Mouse (Mus musculus) forebrain, embryonic 13.5 days (tissue): ENCODE measurements around the gene Ntmt1. TPM values are rescaled to one million over a fixed set of nuclear protein-coding genes. Genes with fewer than 3 reads are reported as not detected.

Experiments
- ATAC-seq: fragments of 200-750 bp; cut with Nextera tagmentation; 2 replicates; pipeline ENCODE4 v1.8.0; 2017
- H3K27ac ChIP-seq: fragments of 300-500 bp; sonication (generic); 2 replicates; pipeline ENCODE4 v1.5.1; 2015; ENCODE audit warnings: inconsistent platforms, mild to moderate bottlenecking, moderate library complexity
- H3K27me3 ChIP-seq: fragments of 300-500 bp; sonication (generic); 2 replicates; pipeline ENCODE4 v1.6.1; 2015; ENCODE audit warnings: mild to moderate bottlenecking, inconsistent platforms
- H3K36me3 ChIP-seq: fragments of 300-500 bp; sonication (generic); 2 replicates; pipeline ENCODE4 v1.6.1; 2015; ENCODE audit warnings: mild to moderate bottlenecking, inconsistent platforms; ENCODE audit not compliant: poor library complexity, severe bottlenecking
- H3K4me1 ChIP-seq: fragments of 300-500 bp; sonication (generic); 2 replicates; pipeline ENCODE4 v1.6.1; 2015; ENCODE audit warnings: inconsistent platforms
- H3K4me2 ChIP-seq: fragments of 300-500 bp; sonication (generic); 2 replicates; pipeline ENCODE4 v1.6.1; 2015; ENCODE audit warnings: inconsistent platforms, mild to moderate bottlenecking, moderate library complexity
- H3K4me3 ChIP-seq: fragments of 300-500 bp; sonication (generic); 2 replicates; pipeline ENCODE4 v1.5.1; 2015; ENCODE audit warnings: mild to moderate bottlenecking, inconsistent platforms
- H3K9ac ChIP-seq: fragments of 300-500 bp; sonication (generic); 2 replicates; pipeline ENCODE4 v1.6.1; 2015; ENCODE audit warnings: mild to moderate bottlenecking, inconsistent platforms
- H3K9me3 ChIP-seq: fragments of 300-500 bp; sonication (generic); replicated peaks from 2 replicates; pipeline ENCODE4 v1.6.1; 2016; ENCODE audit warnings: inconsistent platforms
- WGBS: fragments of 180-500 bp; shearing (Covaris S2); methylation state at CpG from one replicate; pipeline ENCODE4 v1.1.7; 2015; 5-methylcytosine and 5-hydroxymethylcytosine counted together
- polyA plus RNA-seq: library from polyadenylated mRNA; unstranded; fragments of >200 nt; fragmentation: Nextera tagmentation; extraction: Ambion mirVana; gene quantifications from 2 replicates; pipeline ENCODE4 v1.2.1, GENCODE M21; 2015

The Ntmt1 gene
- 120 and 127 TPM in 2 replicates for polyA plus RNA-seq

DNA sequence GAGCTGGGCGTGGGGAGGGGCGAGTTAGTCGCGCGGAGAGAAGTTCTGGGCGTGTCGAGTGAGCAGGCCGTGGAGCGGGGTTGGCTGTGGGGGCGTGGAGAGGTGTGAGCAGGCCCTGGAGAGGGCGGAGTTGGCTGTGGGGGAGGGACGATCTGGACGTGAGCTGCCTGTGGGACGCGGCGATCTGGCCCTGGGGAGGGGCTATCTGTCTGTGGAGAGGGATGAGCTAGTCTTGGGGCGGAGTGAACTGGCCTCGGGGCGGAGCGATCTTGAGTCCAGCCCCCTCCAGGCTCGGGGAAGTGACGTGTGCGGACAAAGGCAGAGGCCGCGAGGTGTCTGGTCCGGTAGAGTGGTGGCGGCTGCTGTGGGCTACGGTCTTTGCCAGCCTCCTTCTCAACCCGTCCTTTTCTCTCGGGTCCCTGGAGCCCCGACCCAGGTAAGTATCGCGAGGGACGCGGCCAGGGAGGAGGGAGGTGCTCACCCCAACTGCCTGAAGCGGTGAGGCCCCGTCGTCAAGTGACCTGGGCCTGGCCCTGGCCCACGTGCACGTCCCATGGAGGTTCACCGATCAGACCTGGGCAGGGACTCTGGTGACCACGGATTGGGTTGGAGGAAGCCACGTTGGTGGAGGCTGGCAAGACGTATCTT, at the start of gene Ntmt1:
Gene Ntmt1 (plus strand): TSS at position 179 of the 648 bp plus-strand sequence.
- Histone ChIP-seq H3K36me3 (peaks cover 9% of the 10 kb centered on the region), H3K4me3 (peak within 1 kb of the TSS; percentile 82), H3K9me3 (no peaks in the 10 kb centered on the region), H3K9ac (peak within 1 kb of the TSS; percentile 97), H3K27ac (peak within 1 kb of the TSS; percentile 78), H3K4me1 (peaks cover 34% of the 10 kb centered on the region), H3K27me3 (peaks cover 8% of the 10 kb centered on the region), H3K4me2 (peak within 1 kb of the TSS; percentile 94)
- under 1% methylated on average over 42 of the region's 44 CpGs for WGBS
- peak; percentile 96 for ATAC-seq

GRCm38 (mm10) chr2:30758341-30759087, 49.1 kb upstream of the Ntmt1 start:
- Histone ChIP-seq H3K36me3 (peaks cover 4% of the 10 kb centered on the region; the same call in 1 of the 2 replicates), H3K4me3 (no peak overlapping the region), H3K9ac (peak overlapping the region; percentile 30), H3K27ac (peak overlapping the region; percentile 84), H3K4me2 (peak overlapping the region; percentile 30), H3K9me3 (peaks cover 8% of the 10 kb centered on the region), H3K4me1 (peaks cover 33% of the 10 kb centered on the region), H3K27me3 (0 out of 2 replicates have a peak, but pooled peaks cover 3% of the 10 kb centered on the region)
- 2% methylated on average over 17 of the region's 17 CpGs for WGBS
- peak; percentile 85 for ATAC-seq

- no peak for ATAC-seq
- H3K27ac ChIP-seq = peak overlapping the region; percentile 84
- H3K4me2 ChIP-seq = peak overlapping the region; percentile 30
- no peak overlapping the region for H3K4me3 ChIP-seq
- WGBS = 46% methylated on average over 4 of the region's 4 CpGs
- peak overlapping the region; percentile 30 for H3K9ac ChIP-seq
- 0 out of 2 replicates have a peak, but pooled peaks cover 2% of the 10 kb centered on the region for H3K27me3 ChIP-seq
- H3K36me3 ChIP-seq = peaks cover 4% of the 10 kb centered on the region; the same call in 1 of the 2 replicates
- peaks cover 8% of the 10 kb centered on the region for H3K9me3 ChIP-seq
- peaks cover 33% of the 10 kb centered on the region for H3K4me1 ChIP-seq
These were observed 48.6 kb upstream of the Ntmt1 start for GRCm38 (mm10) chr2:30759088-30759374.

- Histone ChIP-seq H3K27me3 (no peaks in the 10 kb centered on the region), H3K9ac (no peak overlapping the region), H3K9me3 (peaks cover 8% of the 10 kb centered on the region), H3K4me3 (no peak overlapping the region), H3K4me2 (no peak overlapping the region), H3K27ac (0 out of 2 replicates have a peak overlapping the region, but pooled peaks have one; percentile 84), H3K4me1 (peaks cover 33% of the 10 kb centered on the region), H3K36me3 (peaks cover 4% of the 10 kb centered on the region; the same call in 1 of the 2 replicates)
- WGBS = 81% methylated on average over 4 of the region's 4 CpGs
- ATAC-seq = no peak
These were observed 48.2 kb upstream of the Ntmt1 start for GRCm38 (mm10) chr2:30759442-30759841.

DNA sequence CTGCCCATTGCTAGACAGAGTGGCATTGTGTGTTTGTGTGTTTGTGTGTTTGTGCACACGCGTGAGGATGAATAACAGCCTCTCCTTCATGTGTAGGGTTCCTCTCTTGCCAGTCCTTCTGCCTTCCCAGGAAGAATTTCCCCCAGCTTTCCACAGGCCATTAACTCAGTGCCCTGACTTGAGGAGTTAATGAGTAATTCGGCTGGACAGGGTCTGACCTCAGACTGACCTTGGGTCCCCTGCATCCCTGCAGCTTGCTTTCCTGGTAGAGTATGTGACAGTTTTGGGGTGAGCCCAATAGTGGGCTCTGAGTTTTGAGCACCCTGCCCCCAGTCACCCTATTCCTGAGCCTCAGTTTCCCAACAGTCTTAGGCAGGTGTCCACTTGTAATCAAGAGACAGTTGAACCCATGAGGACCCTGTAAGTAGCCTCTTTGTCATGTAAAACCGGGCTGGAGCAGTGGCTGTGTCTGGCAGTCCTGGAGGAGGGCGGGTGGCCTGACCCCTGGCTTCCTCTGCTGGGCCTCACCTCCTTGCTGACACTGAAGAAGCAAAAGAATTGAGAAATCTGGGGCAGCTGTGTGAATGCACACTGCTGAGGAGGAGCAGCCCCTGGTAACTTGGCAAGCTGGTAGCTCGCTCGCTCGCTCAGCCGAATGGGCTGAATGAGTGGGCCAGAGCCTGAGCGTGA, 47.6 kb upstream of the Ntmt1 start:
- no peak overlapping the region for H3K4me3 ChIP-seq
- no peaks in the 10 kb centered on the region for H3K27me3 ChIP-seq
- H3K9ac ChIP-seq = no peak overlapping the region
- no peak overlapping the region for H3K27ac ChIP-seq
- peaks cover 33% of the 10 kb centered on the region for H3K4me1 ChIP-seq
- WGBS = 39% methylated on average over 10 of the region's 10 CpGs
- peaks cover 4% of the 10 kb centered on the region; the same call in 1 of the 2 replicates for H3K36me3 ChIP-seq
- ATAC-seq = no peak
- H3K9me3 ChIP-seq = peaks cover 13% of the 10 kb centered on the region
- no peak overlapping the region for H3K4me2 ChIP-seq

DNA sequence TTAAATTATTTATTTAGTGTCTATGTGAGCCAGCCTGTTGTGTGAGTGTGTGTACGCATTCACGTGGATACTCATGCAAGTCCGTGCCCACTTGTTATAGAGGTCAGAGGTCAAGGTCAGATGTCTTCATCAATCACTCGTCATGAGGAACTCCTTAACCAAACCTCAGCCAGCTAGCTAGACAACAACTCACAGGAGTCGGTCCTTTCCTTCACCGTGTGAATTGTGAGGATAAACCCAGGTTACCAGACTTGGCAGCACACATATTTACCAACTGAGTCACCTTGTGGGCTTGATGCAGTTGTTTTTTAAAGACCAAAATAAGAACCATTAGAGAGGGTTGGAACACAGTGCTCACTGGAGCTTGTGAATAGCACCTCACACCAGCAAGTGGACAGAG, 46.9 kb upstream of the Ntmt1 start:
- ATAC-seq = no peak
- H3K4me3 ChIP-seq = no peak overlapping the region
- no peak overlapping the region for H3K27ac ChIP-seq
- WGBS = 59% methylated on average over 6 of the region's 6 CpGs
- H3K9ac ChIP-seq = no peak overlapping the region
- H3K4me2 ChIP-seq = no peak overlapping the region
- H3K27me3 ChIP-seq = no peaks in the 10 kb centered on the region
- H3K36me3 ChIP-seq = peaks cover 4% of the 10 kb centered on the region; the same call in 1 of the 2 replicates
- peaks cover 13% of the 10 kb centered on the region for H3K9me3 ChIP-seq
- peaks cover 33% of the 10 kb centered on the region for H3K4me1 ChIP-seq

GRCm38 (mm10) chr2:30766446-30766845, 41.2 kb upstream of the Ntmt1 start:
- ATAC-seq = no peak

DNA sequence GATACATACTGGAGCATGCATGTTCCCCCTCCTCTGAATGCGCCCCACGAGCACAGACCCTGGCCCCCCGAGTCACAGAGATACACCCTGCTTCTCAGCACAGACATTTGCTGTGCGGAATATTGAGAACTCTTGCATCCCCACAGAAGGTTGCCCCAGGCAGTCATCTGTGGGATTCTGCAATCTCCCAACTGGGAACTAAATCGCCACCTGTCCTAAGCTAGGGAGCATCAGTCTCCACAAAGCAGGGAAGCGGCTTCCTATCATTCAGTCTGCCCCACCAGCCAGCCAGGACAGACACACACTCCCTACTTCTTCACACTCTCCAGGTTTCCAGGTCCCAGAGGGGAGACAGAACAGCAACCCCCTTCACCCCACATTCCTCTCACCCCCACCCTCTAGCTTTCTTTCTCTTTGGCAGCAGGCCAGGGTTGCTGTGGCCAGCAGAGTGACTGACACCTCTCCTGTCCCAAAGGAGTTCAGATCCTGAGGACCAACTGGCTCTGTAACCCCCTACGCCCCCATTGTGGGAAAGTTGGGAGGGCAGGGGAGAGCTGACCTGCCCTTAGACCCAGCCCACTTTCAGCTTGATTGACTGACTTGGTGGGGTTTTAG, 39.9 kb upstream of the Ntmt1 start:
- Histone ChIP-seq H3K4me1 (peaks cover 35% of the 10 kb centered on the region), H3K9ac (peak overlapping the region; percentile 1; the same call in 1 of the 2 replicates), H3K4me2 (no peak overlapping the region), H3K9me3 (peaks cover 9% of the 10 kb centered on the region), H3K36me3 (no peaks in the 10 kb centered on the region), H3K27ac (peak overlapping the region; percentile 64), H3K27me3 (no peaks in the 10 kb centered on the region), H3K4me3 (no peak overlapping the region)
- WGBS = 66% methylated on average over 7 of the region's 7 CpGs
- no peak for ATAC-seq

More at GRCm38 (mm10) chr2:30766446-30766845, 41.2 kb upstream of the Ntmt1 start:
- Histone ChIP-seq H3K4me2 (no peak overlapping the region), H3K27me3 (no peaks in the 10 kb centered on the region), H3K9me3 (peaks cover 13% of the 10 kb centered on the region), H3K27ac (no peak overlapping the region), H3K36me3 (no peaks in the 10 kb centered on the region), H3K9ac (no peak overlapping the region), H3K4me3 (no peak overlapping the region), H3K4me1 (peaks cover 23% of the 10 kb centered on the region)
- WGBS = 77% methylated on average over 5 of the region's 5 CpGs

- Histone ChIP-seq H3K4me3 (no peak overlapping the region), H3K27ac (peak overlapping the region; percentile 64), H3K9ac (no peak overlapping the region), H3K4me1 (peaks cover 42% of the 10 kb centered on the region), H3K36me3 (no peaks in the 10 kb centered on the region), H3K27me3 (no peaks in the 10 kb centered on the region), H3K9me3 (peaks cover 6% of the 10 kb centered on the region), H3K4me2 (no peak overlapping the region)
- 80% methylated on average over 5 of the region's 5 CpGs for WGBS
- no peak for ATAC-seq
These were observed 39.1 kb upstream of the Ntmt1 start for GRCm38 (mm10) chr2:30768529-30768928.

DNA sequence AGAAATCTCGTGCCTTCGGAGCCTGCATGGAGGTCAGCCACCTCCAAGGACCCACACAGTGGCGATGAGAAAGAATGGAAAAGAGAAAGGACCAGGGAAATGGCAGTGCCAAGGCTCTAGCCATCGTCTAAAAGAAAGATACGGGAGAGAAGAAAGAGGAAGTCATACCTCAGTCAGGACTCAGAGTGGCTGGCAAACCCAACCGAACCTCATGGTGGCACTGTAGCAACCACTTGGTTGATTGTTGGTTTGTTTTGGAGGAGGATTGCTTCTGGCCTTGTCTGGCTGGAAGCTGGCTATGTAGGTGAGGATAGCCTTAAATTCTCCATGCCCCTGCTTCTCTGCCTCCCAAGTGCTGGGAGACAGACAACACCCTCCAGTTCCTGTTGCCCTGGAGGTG, 38.4 kb upstream of the Ntmt1 start:
- H3K4me2 ChIP-seq = no peak overlapping the region
- H3K9ac ChIP-seq = no peak overlapping the region
- no peak overlapping the region for H3K4me3 ChIP-seq
- no peaks in the 10 kb centered on the region for H3K27me3 ChIP-seq
- 60% methylated on average over 6 of the region's 6 CpGs for WGBS
- no peaks in the 10 kb centered on the region for H3K36me3 ChIP-seq
- no peak for ATAC-seq
- H3K4me1 ChIP-seq = peaks cover 42% of the 10 kb centered on the region
- peak overlapping the region; percentile 55; the same call in 1 of the 2 replicates for H3K27ac ChIP-seq
- peaks cover 6% of the 10 kb centered on the region for H3K9me3 ChIP-seq

- Histone ChIP-seq H3K27ac (peak overlapping the region; percentile 88), H3K9ac (peak overlapping the region; percentile 77), H3K4me1 (peaks cover 41% of the 10 kb centered on the region), H3K4me2 (peak overlapping the region; percentile 89), H3K9me3 (no peaks in the 10 kb centered on the region), H3K27me3 (no peaks in the 10 kb centered on the region), H3K36me3 (no peaks in the 10 kb centered on the region), H3K4me3 (peak overlapping the region; percentile 48)
- 0% methylated on average over 49 of the region's 51 CpGs for WGBS
- ATAC-seq = peak; percentile 39; the same call in 1 of the 2 replicates
These were observed 36.2 kb upstream of the Ntmt1 start for GRCm38 (mm10) chr2:30771368-30771805.
